ENCODE assay signal across 11 mouse cellular contexts in genomic region chr11:88443291-88443690, GRCm38 (mm10).
DNase-seq lines count a peak whose midpoint lies in the region; ATAC-seq lines count a peak whose summit lies in the region.
"Had no signal": no experiment of that assay in that cellular context is flagged by ENCODE, and none has a peak within 500 bp of the region (broad histone marks: within the 10 kb centered on the region; RNA-seq: fewer than 3 reads in every experiment).

No protein-coding gene starts in this region.

- peak overlapping the region; percentile 59; the same call in 1 of the 2 replicates for H3K27ac ChIP-seq in hindbrain, embryonic 10.5 days
- no peak overlapping the region for H3K27ac ChIP-seq in hindbrain, embryonic 11.5 days (ENCODE audit: low read depth, low read length)
- H3K27ac ChIP-seq in hindbrain, embryonic 14.5 days = peak overlapping the region; percentile 85
- H3K27ac ChIP-seq in kidney, embryonic 16.5 days (ENCODE audit: low read length) = no peak overlapping the region

- peaks cover 85% of the 10 kb centered on the region for H3K4me1 ChIP-seq in hindbrain, embryonic 10.5 days (replicated peaks)
- H3K4me1 ChIP-seq in hindbrain, embryonic 11.5 days (replicated peaks; ENCODE audit: control insufficient read depth, insufficient read depth, low read length) = peaks cover 6% of the 10 kb centered on the region; the same call in 1 of the 2 replicates
- H3K4me1 ChIP-seq in hindbrain, embryonic 14.5 days (replicated peaks; ENCODE audit: control insufficient read depth, insufficient read depth, low read length) = peaks cover 88% of the 10 kb centered on the region
- H3K4me1 ChIP-seq in kidney, embryonic 16.5 days (ENCODE audit: insufficient read depth, low read length) = peaks cover 38% of the 10 kb centered on the region

- WGBS in hindbrain, embryonic 10.5 days = 96% methylated on average over 8 of the region's 8 CpGs
- WGBS in hindbrain, embryonic 11.5 days = 92% methylated on average over 8 of the region's 8 CpGs
- 19% methylated on average over 8 of the region's 8 CpGs for WGBS in hindbrain, embryonic 14.5 days
- WGBS in kidney, embryonic 16.5 days = 79% methylated on average over 8 of the region's 8 CpGs

- DNase-seq in hindbrain, embryonic 10.5 days (ENCODE audit: low spot score) = no peak
- DNase-seq in hindbrain, embryonic 11.5 days (ENCODE audit: low spot score) = no peak
- peak; percentile 83 for DNase-seq in Muller cell, postnatal 12 days (ENCODE audit: inconsistent ontology term)
- peak; percentile 40 for DNase-seq in cerebellum, adult 9-11 months
- DNase-seq in hindbrain, embryonic 14.5 days (ENCODE audit: low spot score) = peak; percentile 66
- DNase-seq in thymus, postnatal 36 days = no peak
- no peak for DNase-seq in frontal cortex, postnatal 14 days (ENCODE audit: low spot score in 2 of 2)
- DNase-seq: adrenal gland, adult 2 months; embryo, embryonic 11 days; lung, postnatal 10 days had no signal

- H3K27me3 ChIP-seq in hindbrain, embryonic 10.5 days (ENCODE audit: insufficient read depth, poor library complexity, severe bottlenecking) = no peaks in the 10 kb centered on the region
- no peaks in the 10 kb centered on the region for H3K27me3 ChIP-seq in hindbrain, embryonic 11.5 days (ENCODE audit: control insufficient read depth, insufficient read depth, low read length)
- H3K27me3 ChIP-seq in hindbrain, embryonic 14.5 days (ENCODE audit: control insufficient read depth, insufficient read depth, low read length) = no peaks in the 10 kb centered on the region
- H3K27me3 ChIP-seq in kidney, embryonic 16.5 days (ENCODE audit: insufficient read depth, low read length) = no peaks in the 10 kb centered on the region

- no peak overlapping the region for H3K4me3 ChIP-seq in hindbrain, embryonic 10.5 days
- no peak overlapping the region for H3K4me3 ChIP-seq in hindbrain, embryonic 11.5 days (ENCODE audit: low read depth, low read length)
- H3K4me3 ChIP-seq in hindbrain, embryonic 14.5 days (replicated peaks; ENCODE audit: low read length) = no peak overlapping the region
- no peak overlapping the region for H3K4me3 ChIP-seq in kidney, embryonic 16.5 days (ENCODE audit: low read length)

- no peak overlapping the region for H3K4me2 ChIP-seq in hindbrain, embryonic 11.5 days (replicated peaks; ENCODE audit: low read depth, low read length)
- peak overlapping the region; percentile 19; the same call in 1 of the 2 replicates for H3K4me2 ChIP-seq in hindbrain, embryonic 14.5 days (replicated peaks)
- H3K4me2 ChIP-seq in kidney, embryonic 16.5 days (replicated peaks; ENCODE audit: low read depth, low read length) = no peak overlapping the region

- H3K9ac ChIP-seq in hindbrain, embryonic 11.5 days (ENCODE audit: low read depth, low read length) = no peak overlapping the region
- no peak overlapping the region for H3K9ac ChIP-seq in hindbrain, embryonic 14.5 days
- no peak overlapping the region for H3K9ac ChIP-seq in kidney, embryonic 16.5 days (replicated peaks; ENCODE audit: low read length)

- ATAC-seq in hindbrain, embryonic 11.5 days (ENCODE audit: low FRiP score) = no peak
- peak; percentile 47; the same call in 1 of the 2 replicates for ATAC-seq in hindbrain, embryonic 14.5 days (ENCODE audit: low FRiP score)
- no peak for ATAC-seq in kidney, embryonic 16.5 days (ENCODE audit: low FRiP score, low TSS enrichment)

- no peaks in the 10 kb centered on the region for H3K9me3 ChIP-seq in hindbrain, embryonic 10.5 days
- no peaks in the 10 kb centered on the region for H3K9me3 ChIP-seq in hindbrain, embryonic 11.5 days (ENCODE audit: control insufficient read depth, low read length)
- no peaks in the 10 kb centered on the region for H3K9me3 ChIP-seq in hindbrain, embryonic 14.5 days (ENCODE audit: control insufficient read depth, low read length)
- H3K9me3 ChIP-seq in kidney, embryonic 16.5 days (ENCODE audit: low read length) = no peaks in the 10 kb centered on the region

- H3K36me3 ChIP-seq in hindbrain, embryonic 10.5 days = peaks cover 70% of the 10 kb centered on the region
- H3K36me3 ChIP-seq in hindbrain, embryonic 11.5 days (ENCODE audit: control insufficient read depth, insufficient read depth, low read length) = no peaks in the 10 kb centered on the region
- no peaks in the 10 kb centered on the region for H3K36me3 ChIP-seq in hindbrain, embryonic 14.5 days (replicated peaks; ENCODE audit: control insufficient read depth, insufficient read depth)
- peaks cover 7% of the 10 kb centered on the region; the same call in 1 of the 2 replicates for H3K36me3 ChIP-seq in kidney, embryonic 16.5 days (ENCODE audit: insufficient read depth, low read length)

Comparison
In these comparisons a context has a peak if more than half of its experiments do, and no peak if none do; other contexts are left out.
1. DNase-seq: peak in Muller cell, postnatal 12 days (single experiment), cerebellum, adult 9-11 months (single experiment) and hindbrain, embryonic 14.5 days (single experiment); none in hindbrain, embryonic 10.5 days (single experiment), hindbrain, embryonic 11.5 days (single experiment), thymus, postnatal 36 days (0 of 2) and frontal cortex, postnatal 14 days (0 of 2).
2. H3K27ac ChIP-seq: peak in hindbrain, embryonic 10.5 days (single experiment) and hindbrain, embryonic 14.5 days (single experiment); none in hindbrain, embryonic 11.5 days (single experiment) and kidney, embryonic 16.5 days (single experiment).